Mouse (Mus musculus): Measurements from ENCODE around the gene Chaf1a.
"Not testable (repeated sequence)": the region's sequence is repeated elsewhere in the genome, so short reads cannot be mapped to it uniquely, and the experiment has no call there.

Gene Chaf1a

GRCm38 (mm10) chr17:56039345-56039744 lies 894 bp upstream of the Chaf1a start:
- no peak for DNase-seq

GRCm38 (mm10) chr17:56040857-56041163 lies 571 bp downstream of the Chaf1a start:
- no peak for DNase-seq

GRCm38 (mm10) chr17:56051369-56051768 lies 11.1 kb downstream of the Chaf1a start:
- no peak for DNase-seq

- no peak for DNase-seq
Observed at GRCm38 (mm10) chr17:56054938-56055337, 14.7 kb downstream of the Chaf1a start.

- no peak for DNase-seq
Observed at GRCm38 (mm10) chr17:56055945-56056678, 15.9 kb downstream of the Chaf1a start.

GRCm38 (mm10) chr17:56057381-56058120 lies 17.3 kb downstream of the Chaf1a start:
- no peak for DNase-seq

- no peak for DNase-seq
Observed at GRCm38 (mm10) chr17:56062081-56062480, 21.8 kb downstream of the Chaf1a start.

- not testable (repeated sequence) for DNase-seq
Observed at GRCm38 (mm10) chr17:56065715-56066114, 25.5 kb downstream of the Chaf1a start.

- no peak for DNase-seq
Observed at GRCm38 (mm10) chr17:56066451-56066850, 26.2 kb downstream of the Chaf1a start.

GRCm38 (mm10) chr17:56069066-56069465 lies 28.8 kb downstream of the Chaf1a start:
- DNase-seq, result no peak

- DNase-seq, result no peak
Observed at GRCm38 (mm10) chr17:56071126-56071525, 30.9 kb downstream of the Chaf1a start.

GRCm38 (mm10) chr17:56072243-56072642 lies 32.0 kb downstream of the Chaf1a start:
- no peak for DNase-seq

GRCm38 (mm10) chr17:56074097-56074826 lies 34.0 kb downstream of the Chaf1a start:
- peak; percentile 95 for DNase-seq

GRCm38 (mm10) chr17:56074827-56075208 lies 34.6 kb downstream of the Chaf1a start, which contains the start of gene Ubxn6:
Gene Ubxn6, minus strand, starts transcription at chr17:56075028.
- peak; percentile 99 for DNase-seq

- DNase-seq, result no peak
Observed at GRCm38 (mm10) chr17:56077523-56077922, 37.3 kb downstream of the Chaf1a start.

- peak; percentile 33 for DNase-seq
Observed at GRCm38 (mm10) chr17:56078361-56078760, 38.1 kb downstream of the Chaf1a start.

- DNase-seq, result peak; percentile 100
Observed at GRCm38 (mm10) chr17:56078880-56079795, 38.9 kb downstream of the Chaf1a start, which contains the start of gene Hdgfl2. Gene Hdgfl2, plus strand, starts transcription at chr17:56079634.

- no peak for DNase-seq
Observed at GRCm38 (mm10) chr17:56079921-56080320, 39.7 kb downstream of the Chaf1a start.

GRCm38 (mm10) chr17:56080781-56081585 lies 40.7 kb downstream of the Chaf1a start:
- peak; percentile 56 for DNase-seq

GRCm38 (mm10) chr17:56092312-56092711 lies 52.1 kb downstream of the Chaf1a start:
- DNase-seq, result no peak

GRCm38 (mm10) chr17:56092794-56093193 lies 52.6 kb downstream of the Chaf1a start:
- no peak for DNase-seq

- DNase-seq, result no peak
Observed at GRCm38 (mm10) chr17:56096883-56097282, 56.6 kb downstream of the Chaf1a start.

Data from kidney, postnatal 10 days (tissue).